Mouse (Mus musculus): ENCODE results near the gene Tgfbr1.

DNA sequence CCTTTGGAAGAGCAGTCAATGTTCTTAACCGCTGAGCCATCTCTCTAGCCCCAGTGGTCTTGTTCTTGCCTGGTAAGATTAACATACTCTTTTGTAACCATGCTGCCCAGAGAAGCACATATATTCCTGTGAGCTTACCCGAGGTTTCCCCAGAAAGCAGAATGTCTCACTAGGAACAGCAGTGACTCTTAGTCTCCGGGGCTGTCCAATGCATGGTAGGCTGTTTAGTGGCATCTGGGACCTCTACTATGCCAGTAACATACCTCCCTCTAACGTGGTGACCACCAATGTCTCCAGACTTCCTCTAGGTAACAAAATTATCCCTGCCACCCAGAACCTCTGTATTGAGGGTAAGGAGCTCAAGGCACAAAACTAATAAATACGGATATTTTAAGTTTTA lies 78.1 kb downstream of the Tgfbr1 start:
- TF ChIP-seq EP300 (IDR thresholded peaks at IDR 0.05; ENCODE audit: low read depth in 1 of 2, low read length in 2 of 2) = no peak
- no peak for TF ChIP-seq HCFC1 (IDR thresholded peaks at IDR 0.05; ENCODE audit: low read depth, low read length)
- TF ChIP-seq CTCF (IDR thresholded peaks at IDR 0.05 in 2 of 3, conservative IDR thresholded peaks at IDR 0.05 in 1 of 3; ENCODE audit: control insufficient read depth in 1 of 3, insufficient read depth in 1 of 3, low read depth in 2 of 3, low read length in 3 of 3, poor library complexity in 1 of 3, severe bottlenecking in 1 of 3) = no peak
- no peak for TF ChIP-seq POLR2A (IDR thresholded peaks at IDR 0.05; ENCODE audit: control insufficient read depth in 1 of 2, insufficient read depth in 1 of 2, low read depth in 1 of 2, low read length in 2 of 2, poor library complexity in 1 of 2)
- TF ChIP-seq USF1 (IDR thresholded peaks at IDR 0.05; ENCODE audit: low read depth, low read length) = no peak
- TF ChIP-seq TAL1 (IDR thresholded peaks at IDR 0.05; ENCODE audit: low read length) = no peak
- no peak for TF ChIP-seq ZC3H11A (IDR thresholded peaks at IDR 0.05; ENCODE audit: low read depth, low read length)
- no peak for TF ChIP-seq POLR2AphosphoS2 (IDR thresholded peaks at IDR 0.05; ENCODE audit: low read length)
- TF ChIP-seq ZMIZ1 (IDR thresholded peaks at IDR 0.05; ENCODE audit: low read depth, low read length) = no peak
- no peak for TF ChIP-seq BHLHE40 (IDR thresholded peaks at IDR 0.05; ENCODE audit: borderline replicate concordance, low read depth, low read length)
- no peak for TF ChIP-seq TBP (IDR thresholded peaks at IDR 0.05; ENCODE audit: low read depth, low read length)
- TF ChIP-seq TCF12 (IDR thresholded peaks at IDR 0.05; ENCODE audit: low read depth, low read length) = no peak
- TF ChIP-seq USF2 (IDR thresholded peaks at IDR 0.05; ENCODE audit: borderline replicate concordance in 1 of 2, insufficient read depth in 1 of 2, low read depth in 1 of 2, low read length in 2 of 2) = no peak
- no peak for TF ChIP-seq NELFE (IDR thresholded peaks at IDR 0.05; ENCODE audit: low read depth, low read length)

Measured in MEL (cell line).